Mouse (Mus musculus) fibroblast of lung, adult 2 months (primary cell): ENCODE measurements at regions not wholly inside any gene's neighbourhood (a gene's known extent, or its start where the extent isn't known, plus 50 kb on each side); places are given as distances from the start of the nearest gene placed in this dataset.

Experiments used
- DNase-seq: peaks from one replicate; pipeline ENCODE4 v3.0.0-alpha.2; 2011; ENCODE audit warnings: low read depth

DNA sequence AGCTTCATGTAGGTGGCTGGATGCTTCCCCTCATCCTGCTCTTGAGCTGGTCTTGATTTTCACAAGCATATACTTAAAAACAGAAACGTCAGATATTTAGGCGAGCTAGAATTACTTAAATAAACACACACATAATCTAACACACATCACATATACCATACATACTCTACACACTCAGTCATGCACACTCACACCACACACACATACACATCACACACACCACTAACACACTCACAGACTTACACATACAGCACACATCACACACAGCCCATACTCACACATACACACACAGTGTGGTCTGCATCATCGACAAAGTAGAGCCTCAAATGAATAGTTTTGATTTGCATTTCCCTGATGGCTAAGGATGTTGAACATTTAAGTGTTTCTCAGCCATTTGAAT, 116.9 kb downstream of the Spry2 start:
- no peak for DNase-seq

DNA sequence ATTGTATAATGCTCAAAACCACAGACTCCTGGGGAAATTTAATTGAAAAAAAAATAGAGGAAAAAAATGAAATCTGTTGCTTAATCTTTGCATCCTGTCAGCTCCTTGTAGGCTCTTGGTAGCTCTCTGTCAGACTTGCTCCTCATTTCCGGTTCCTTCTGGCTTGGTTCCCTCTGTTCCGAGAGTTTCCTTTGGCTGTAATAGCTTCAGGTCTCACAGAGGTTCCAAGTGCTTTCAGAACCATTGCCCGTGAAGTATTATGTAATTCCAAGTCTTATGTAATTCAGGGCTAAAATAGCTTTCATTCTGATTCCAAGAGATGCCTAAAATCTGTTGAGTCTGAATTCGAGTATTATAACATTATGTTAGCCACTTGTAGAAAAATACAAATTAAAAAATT, 117.3 kb downstream of the Spry2 start:
- DNase-seq: peak; percentile 74

DNA sequence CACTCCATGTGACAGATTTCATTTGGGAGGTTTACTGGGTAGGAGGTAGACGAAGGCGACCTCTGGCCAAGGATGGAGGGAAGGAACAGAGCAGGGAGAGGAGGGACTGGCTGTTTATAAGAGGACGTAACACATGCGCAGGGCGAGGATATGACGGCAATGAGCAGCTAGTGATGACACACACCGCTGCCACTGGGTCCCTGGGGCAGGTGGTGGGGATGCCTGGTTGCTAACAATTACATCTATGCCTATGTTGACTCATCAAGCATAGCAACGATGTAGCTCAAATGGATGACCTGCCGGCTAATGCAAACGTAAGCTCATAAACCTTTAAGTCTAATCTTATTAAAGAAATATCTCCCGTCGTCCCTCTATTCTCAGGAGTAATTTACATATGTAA, 122.9 kb downstream of the Spry2 start:
- no peak for DNase-seq

DNA sequence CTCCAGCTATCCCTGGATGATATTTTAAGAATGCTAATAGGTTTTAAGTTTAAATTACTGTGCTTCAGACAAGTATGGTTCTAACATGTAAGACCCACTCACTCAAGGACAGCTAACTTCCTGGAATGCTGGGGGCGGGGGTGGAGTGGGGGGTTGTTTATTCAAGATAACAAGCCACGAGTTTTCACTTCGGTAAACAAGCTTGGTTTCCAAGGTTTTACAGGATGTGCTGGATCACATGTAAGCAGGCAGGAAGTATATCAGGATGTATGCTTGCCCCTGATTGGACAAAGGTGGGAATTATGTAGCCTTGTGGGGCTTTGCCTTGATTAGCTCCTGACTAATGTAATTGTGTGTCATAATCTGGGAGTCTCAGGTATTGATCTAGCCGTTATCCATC, 129.5 kb downstream of the Spry2 start:
- no peak for DNase-seq

DNA sequence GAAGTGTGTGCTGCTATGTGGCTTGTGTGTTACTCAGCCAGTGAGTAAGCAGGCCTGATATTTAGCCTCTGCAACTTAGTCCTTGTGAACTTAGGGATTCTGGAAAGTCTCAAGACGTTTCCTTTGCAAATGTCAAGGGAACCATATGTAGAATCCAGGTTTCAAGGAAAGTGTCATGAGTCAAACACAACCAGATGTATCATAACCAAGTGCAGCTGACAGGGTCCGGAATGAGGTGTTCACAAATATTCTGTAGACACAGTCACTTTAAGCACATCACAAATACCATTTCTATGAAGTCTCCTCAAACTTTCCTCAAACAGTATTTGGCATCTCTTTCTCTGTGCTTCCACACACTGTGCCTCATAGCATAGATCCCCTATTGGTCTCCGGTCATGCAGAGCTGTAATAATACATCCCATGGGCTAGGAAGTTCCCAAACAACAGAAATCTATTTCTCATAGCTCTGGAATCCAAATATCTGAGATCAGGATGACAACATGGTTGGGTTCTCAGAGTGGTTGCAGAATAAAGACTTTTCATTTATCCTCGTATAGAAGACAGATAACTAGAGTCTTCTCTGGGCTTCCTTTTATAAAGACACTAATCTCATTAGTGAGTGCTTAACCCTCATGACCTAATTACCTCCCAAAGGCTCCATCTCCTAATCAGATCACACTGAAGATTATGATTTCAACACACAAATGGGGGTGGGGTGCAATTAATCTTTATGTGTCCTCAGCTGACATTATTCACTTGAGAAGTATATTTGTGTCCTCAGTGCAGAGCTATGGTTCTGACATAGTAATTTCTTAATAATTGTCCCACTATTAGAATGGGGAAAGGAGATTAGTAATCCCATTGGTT, 143.9 kb downstream of the Spry2 start:
- no peak for DNase-seq

DNA sequence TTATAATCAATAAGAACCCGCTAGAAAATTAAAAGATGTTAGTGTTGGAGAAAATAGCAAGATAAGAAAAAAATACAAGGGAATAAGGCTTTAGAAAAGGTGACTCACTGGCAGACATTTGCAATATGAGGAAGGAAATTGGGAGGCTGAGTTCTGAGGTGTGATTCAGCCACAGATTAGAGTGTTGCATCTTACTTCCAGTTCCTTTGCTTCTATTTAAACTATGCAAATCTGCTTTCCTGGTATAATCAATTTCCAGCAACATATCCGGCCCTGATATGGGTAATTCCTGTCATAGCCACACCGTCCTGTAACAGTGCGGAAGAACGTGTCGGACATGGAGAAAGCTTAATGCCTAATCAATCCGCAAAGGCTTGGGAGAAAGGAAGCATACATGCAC, 144.9 kb downstream of the Spry2 start:
- DNase-seq: no peak

DNA sequence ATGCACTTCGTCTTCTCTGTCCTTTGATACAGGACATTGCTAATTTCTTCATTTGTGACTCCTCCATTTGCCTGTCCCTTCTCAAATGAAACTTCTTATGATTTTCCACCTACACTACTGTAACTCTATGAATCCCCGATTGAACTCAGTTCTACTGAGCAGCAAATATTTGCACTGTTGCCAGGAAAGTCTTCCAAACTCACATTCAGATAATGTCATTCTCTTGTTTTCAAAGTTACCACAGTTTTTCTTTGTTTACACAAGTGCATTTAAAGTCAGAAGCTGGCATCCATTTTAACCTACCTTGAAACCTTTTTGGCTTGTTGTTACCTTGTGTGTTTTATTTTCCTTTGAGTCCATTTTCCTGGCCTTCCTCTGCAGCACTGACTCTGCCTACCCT, 152.0 kb downstream of the Spry2 start:
- DNase-seq: no peak

DNA sequence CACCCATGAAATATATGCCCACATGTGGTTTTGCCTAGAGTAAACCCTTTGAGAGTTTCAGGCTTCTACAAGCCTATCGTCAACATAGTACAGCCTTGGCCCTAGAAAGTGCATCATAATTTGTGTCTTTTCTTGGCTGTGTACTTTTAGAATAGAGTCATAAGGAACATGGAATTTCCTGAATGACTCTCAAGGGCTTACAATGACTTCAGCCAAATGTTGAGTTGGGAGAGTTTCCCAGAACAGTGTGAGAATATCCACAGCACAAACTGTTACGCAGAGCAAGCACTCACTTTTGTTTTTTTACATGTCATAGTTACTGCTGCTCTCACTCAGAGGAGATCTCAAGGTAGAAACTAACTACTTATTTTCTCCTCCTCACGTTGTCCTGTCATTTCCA, 152.5 kb downstream of the Spry2 start:
- DNase-seq: peak; percentile 82

DNA sequence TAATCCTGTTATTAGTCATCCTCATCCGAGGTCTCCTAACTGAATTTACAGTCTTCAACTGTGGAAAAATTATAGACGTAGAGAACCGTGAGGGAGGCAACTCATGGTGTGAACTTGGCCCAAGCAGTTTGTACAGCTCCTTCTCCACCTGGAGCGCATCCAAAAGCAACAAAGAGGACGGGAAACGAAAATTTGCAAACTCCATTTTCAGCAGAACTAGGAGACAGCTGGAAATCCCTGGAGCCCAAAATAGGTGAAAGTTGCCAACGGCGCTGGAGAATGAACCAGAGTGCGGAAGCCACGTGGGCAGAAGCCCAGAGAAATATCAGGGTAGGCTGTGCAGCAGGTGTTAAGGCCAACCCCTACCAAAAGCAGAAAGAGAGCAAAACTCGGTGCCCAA, 155.7 kb downstream of the Spry2 start:
- peak; percentile 78 for DNase-seq

DNA sequence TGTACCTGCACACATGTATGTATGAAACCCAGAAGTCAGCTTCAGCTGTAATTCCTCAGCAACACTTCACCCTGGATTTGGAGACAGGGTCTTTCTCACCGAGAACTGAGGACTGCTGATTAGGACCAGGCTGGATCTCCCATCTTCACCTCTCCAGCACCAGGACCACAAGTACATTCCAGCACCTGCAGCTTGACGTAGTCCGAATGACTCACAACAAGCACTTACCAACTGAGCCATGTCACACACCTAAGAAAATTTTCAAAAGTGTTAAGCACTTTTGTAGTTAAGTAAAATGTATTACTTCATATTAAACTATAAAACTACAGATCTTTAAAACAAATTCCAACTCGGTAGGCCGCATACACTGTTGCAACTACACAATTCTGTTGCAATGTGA, 158.1 kb downstream of the Spry2 start:
- no peak for DNase-seq

DNA sequence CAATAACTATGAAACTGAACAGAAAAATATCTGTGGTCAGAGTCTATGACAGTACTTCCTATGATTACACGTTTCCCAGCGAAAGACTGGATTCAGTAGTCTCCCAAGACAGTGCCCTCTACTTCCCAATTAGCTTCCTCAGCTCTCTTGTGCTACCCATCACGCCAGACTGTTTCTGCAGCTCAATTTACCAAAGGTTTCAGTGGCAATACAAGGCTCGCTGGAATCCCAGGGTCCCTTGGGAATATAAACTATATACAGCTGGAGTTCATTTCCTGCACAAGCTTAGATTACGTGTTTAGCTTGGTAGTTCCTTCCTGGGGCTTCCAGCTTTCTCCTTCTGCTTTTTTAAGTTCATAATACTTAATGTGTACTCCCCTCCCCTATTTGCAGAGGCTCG, 160.3 kb downstream of the Spry2 start:
- DNase-seq: no peak

DNA sequence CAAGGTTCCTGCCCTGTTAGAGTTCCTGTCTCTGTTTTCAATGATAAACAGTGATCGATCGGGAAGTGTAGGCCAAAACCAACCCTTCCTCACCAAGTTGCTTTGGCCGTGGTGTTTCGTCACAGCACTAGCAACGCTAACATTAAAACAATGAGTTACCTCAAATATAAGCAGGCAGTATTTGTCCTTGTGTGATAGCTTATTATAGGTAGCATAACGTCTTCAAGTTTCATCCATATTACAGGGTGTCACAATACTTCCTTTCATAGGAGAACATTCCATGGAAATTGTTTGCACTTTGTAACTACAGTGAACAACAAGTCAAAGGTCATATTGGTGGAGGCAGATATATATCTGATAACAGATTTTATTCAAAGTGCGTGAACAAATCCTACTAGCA, 162.3 kb downstream of the Spry2 start:
- DNase-seq: no peak

DNA sequence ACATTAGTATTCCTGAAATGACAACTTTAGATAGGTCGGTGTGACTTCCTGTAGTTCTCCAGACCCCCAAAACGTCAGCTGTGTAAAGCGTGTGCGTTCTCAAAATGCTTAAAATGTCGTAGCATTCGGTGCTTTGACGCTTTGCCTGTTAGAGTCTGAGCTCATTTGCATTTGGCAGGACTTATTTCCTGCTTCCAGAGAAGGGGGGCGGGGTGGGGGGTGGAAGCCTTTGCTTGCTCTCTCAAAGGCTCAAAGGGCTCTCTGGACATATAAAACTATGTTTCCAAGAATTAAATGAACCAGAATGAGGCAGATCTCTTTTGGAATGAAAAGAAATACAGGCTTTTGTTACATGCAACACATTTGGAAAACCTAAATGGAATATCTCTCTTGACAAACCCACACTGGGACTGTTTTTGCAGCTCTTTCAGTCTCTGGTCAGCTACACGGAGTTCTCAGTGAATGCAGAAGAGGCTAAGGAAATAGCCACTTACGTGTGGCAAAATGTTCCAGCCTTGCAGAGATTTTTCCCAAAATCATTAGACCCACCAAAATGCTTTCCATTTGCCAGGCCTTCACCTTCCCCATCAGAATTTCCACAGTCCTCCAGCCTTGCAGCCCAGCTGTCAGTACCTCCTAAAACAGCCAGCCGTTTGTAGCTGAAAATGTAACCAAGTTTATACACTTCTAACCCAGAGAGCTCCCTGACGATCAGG, 163.4 kb downstream of the Spry2 start:
- no peak for DNase-seq

DNA sequence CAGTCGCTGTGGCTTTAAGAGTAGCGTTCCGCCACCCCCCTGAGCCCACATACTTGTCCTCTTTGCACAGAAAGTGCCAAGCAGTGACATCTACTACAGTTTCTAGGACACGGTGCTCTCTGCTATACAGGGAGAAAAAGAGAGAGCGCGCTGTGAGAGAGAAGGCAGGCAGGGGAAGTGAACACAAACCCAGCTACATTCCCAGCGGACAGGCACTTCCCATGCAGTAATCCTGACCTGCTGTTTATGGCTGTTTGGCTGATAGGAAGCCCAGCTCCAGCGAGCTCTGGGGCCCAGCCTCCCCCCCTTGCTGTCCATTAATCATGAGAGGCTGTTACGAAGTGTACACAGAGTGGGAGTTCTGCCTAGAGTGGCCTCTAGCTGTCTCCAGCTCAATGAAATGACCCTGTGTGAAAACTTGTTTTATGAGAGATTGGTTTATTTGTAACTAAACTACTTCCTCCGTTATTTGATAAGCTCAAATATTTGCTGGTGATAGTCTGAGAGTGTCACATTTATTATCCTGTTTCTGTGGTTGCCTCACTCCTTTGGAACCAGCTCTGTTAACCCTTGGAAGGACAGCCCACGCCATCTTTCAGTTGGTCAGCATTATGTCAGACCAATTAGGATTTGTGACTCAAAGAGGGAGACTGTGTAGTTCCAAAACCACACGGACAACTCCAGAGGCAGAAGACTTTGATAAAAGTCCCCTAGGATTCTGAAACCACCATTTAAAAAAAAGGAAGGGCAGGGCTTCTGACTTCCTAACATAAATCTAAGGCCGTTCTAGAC, 164.2 kb downstream of the Spry2 start:
- DNase-seq: peak; percentile 73

DNA sequence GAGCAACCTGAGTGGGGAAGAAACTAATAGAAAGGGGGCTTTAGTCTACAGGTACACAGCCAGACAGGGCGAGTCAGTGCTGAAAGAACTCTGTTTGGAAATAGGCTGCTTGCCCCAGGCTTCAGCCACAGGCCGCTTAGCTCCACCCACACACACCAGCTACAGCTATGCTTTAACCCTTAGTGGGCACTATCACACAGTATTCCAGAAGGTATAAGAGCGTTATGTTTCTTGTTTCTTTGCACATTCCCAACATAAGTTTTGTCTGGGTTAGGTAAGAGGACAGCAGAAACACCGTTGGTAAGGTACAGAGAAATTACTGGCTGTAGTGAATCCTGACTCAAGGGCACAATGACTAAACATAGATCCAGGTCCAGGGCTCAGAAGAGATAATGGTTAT, 165.8 kb downstream of the Spry2 start:
- DNase-seq: no peak

DNA sequence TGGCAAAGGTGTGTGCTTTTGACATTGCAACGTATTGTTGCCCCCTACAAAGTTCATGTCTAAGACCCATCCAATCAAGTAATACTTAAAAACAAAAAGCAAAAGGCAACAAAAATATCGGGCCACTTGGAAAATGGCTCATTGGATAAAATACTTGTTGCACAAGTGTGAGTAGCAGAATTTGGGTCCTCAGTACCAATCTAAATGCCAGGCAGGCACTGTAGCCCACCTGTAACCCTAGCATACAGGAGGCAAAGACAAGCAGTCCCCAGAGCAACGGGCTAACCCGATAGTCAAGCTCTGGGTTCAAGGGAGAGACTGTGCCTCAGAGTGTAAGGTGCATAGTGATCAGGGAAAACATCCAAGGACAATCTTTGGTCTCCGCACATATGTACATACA, 167.8 kb downstream of the Spry2 start:
- no peak for DNase-seq

DNA sequence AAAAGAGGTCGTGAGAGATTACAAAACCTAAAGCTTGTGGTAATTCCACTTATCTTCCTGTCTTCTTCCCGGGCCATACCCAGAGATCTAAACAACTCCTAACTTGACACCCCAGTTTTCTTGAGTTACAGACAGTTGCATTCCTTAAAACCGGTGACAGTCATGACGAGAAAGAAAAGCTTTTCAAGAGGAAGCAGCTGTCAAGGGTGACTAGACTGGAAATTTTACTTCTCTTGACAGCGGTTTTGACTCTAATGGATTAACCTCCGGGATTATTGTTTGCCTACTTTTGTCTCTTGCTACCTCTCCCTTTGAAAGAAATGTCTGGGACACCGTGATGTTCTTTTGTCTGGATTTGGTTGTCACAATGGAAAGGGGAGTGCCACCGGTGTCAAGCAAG, 170.9 kb downstream of the Spry2 start:
- no peak for DNase-seq

DNA sequence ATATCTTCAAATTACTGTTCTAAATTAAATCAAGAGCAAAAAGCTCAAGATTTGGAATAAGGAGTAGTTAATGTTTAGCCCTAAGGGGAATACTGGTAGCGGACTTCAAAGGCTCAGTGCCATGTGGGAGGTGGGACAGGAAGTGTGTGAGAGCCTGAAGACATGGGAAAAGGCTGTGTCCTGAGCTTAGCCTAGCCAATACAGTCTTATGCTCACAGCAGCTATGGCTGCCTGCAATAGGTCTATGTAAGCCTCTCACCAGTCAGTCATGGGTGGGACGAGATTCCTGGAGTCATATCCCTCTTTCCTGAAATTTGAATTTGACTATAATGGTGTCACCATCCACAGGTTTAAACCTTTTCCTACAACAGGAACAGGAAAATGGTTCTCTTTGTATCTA, 173.7 kb downstream of the Spry2 start:
- DNase-seq: no peak

DNA sequence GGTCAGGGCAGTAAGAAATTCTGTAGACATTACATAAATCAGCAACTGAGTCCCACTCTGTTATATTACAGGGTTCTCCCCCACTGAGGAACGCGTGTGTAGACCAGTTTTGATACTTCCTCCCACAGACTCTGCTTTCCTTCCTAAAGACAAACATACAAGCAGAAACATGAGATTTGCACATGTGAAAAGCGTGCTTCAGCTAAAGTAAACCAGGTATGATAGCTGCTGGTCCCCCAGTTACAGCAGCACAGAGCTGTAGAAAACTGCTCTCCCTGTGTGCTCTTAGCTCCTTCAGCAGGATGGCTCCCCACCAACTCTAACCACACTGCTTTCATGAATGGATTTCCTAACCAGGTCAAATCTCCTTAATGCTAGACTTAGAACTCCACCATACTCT, 175.0 kb downstream of the Spry2 start:
- DNase-seq: no peak

DNA sequence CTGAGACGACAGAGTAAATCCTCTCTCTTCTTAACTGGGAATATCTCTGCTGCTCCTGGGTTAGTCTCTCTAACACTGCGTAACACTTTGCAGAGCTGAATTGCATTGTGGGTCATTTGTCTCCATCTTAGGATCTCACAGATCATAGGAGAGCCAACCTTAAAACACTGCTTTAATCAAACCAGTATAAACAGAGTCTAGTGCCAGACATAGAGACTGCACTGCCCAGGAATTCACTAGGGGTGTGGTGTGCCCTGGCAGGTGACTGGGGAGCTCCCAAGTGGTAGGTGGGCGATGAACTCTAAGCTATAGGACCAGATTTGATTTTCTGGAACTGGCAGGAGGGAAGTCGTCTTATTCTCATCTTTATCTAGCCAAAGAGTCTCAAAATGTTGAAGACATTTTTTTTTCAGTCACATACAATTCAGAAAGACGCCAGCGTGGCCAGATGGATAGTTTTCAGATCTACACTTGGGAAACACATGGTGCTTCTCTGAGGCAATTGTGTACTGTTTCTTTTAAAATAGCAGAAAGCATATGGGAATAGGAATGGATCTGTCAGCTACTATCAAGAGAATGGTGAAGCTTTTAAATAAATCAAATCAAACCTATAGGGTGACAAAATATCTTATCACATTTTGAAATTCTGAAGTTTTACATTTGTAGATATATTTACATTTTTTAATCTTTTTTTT, 175.7 kb downstream of the Spry2 start:
- no peak for DNase-seq

DNA sequence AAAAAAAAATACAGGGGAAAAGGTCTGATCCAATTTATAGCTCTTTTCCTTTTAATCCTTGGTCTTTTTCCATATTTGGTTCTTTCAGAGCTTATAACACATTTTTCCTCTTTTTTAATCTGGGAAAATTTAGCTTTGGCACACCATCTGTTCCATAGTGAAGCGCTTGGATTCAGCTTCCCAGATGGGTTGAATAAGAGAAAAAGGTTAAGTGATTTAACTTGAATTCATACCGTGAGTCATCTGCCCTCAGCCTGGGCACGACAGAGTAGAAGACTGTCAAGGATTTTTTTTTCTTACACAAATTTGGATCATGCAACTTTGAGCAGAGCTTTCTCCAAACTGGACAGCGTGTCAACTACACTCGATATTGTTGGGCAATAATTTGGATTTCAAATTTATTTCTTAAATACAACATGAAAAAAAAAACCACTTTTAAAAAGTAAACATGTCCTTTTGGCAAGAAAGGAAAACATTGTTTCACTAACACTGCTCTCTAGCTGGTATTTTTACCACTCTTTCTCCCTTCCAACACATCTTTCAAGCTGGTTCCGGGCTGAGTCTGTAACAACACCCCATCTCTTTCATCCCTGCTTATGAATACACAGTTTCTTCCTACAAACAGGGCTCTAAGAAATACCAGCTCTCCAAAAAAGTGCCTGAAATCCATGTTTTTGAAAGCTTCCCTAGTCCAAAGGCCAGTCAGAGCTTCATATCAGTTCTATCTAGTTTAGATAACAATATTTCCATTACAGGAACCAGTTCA, 177.8 kb downstream of the Spry2 start:
- peak; percentile 59 for DNase-seq

DNA sequence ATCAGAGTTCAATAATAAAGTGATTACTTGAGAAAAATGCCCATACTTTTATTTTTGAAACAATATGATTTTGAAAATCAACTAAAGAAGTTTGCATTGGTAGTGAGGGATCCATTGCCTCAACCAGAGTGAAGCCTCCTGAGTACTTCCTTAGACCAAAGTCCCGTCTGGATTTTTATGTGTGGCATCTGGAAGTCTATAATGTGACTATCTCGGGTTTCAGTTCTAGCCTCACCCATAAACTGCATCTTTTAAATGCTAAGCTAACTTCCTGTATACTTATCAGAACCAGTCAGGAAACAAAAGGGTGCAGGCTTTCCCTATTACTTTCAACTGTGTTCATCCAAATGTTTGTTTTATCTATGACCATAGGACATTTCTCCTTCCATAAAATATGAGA, 178.8 kb downstream of the Spry2 start:
- DNase-seq: no peak
